Mouse (Mus musculus) spleen, adult 2 months (tissue): ENCODE measurements at regions not wholly inside any gene's neighbourhood (a gene's known extent, or its start where the extent isn't known, plus 50 kb on each side); places are given as distances from the start of the nearest gene placed in this dataset.

ENCODE experiments used
- CTCF ChIP-seq: fragments of 200-500 bp; IDR thresholded peaks from 2 replicates; pipeline ENCODE4 v1.5.1; 2011; ENCODE audit warnings: mild to moderate bottlenecking, inconsistent platforms; ENCODE audit not compliant: insufficient read depth, insufficient read length, insufficient replicate concordance; ENCODE audit errors: extremely low read depth
- POLR2A ChIP-seq: fragments of 200-500 bp; IDR thresholded peaks from 2 replicates; pipeline ENCODE4 v1.6.1; 2011; ENCODE audit warnings: low read depth, low read length, inconsistent platforms

DNA sequence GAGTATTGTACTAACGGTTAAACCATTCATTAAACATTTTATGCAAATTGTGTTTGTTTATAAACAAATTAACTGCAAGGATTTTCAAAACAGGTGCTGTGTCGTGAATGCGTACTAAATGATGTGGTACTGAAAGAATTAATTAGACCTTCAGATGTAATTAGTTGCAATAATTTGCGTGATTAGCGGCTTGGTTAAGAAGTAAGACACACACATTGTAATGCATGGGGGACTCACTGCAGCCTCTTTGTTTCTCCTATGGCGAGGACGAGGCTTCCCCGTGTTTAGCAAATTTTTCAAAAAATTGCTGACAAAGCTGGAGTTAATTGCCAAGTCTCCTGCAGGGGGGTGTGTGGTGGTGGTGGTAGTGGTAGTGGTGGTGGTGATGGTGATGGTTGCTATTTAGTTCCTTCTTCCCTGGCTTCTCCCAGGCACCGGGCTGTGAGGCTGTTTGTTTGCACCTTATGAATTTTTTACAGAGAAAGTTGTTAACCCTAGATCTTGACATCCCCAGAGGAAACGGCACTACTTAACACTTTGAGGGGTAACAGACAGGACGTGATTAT is 275.4 kb upstream of the Zfp507 start:
- TF ChIP-seq CTCF (no peak), POLR2A (no peak)
